Mouse (Mus musculus): ENCODE measurements around the gene Kctd12.

Gene Kctd12

GRCm38 (mm10) chr14:102982627-102983540 is at the start of gene Kctd12:
TSS of gene Kctd12 (minus strand) at chr14:102982637.
- DNase-seq, result peak; percentile 87

- DNase-seq, result no peak
Measured at GRCm38 (mm10) chr14:103029203-103029602, 46.8 kb upstream of the Kctd12 start.

GRCm38 (mm10) chr14:103020046-103020445 is 37.6 kb upstream of the Kctd12 start:
- no peak for DNase-seq

- DNase-seq, result no peak
Measured at GRCm38 (mm10) chr14:103017009-103017408, 34.6 kb upstream of the Kctd12 start.

GRCm38 (mm10) chr14:103012563-103013150 is 30.2 kb upstream of the Kctd12 start:
- DNase-seq, result peak; percentile 67

- peak; percentile 42 for DNase-seq
Measured at GRCm38 (mm10) chr14:103011782-103012181, 29.3 kb upstream of the Kctd12 start.

- DNase-seq, result no peak
Measured at GRCm38 (mm10) chr14:103007737-103008136, 25.3 kb upstream of the Kctd12 start.

- DNase-seq, result peak; percentile 58
Measured at GRCm38 (mm10) chr14:102994662-102995561, 12.5 kb upstream of the Kctd12 start.

- peak; percentile 60 for DNase-seq
Measured at GRCm38 (mm10) chr14:102990765-102991164, 8.3 kb upstream of the Kctd12 start.

GRCm38 (mm10) chr14:102989866-102990265 is 7.4 kb upstream of the Kctd12 start:
- no peak for DNase-seq

- DNase-seq, result no peak
Measured at GRCm38 (mm10) chr14:102989254-102989653, 6.8 kb upstream of the Kctd12 start.

- DNase-seq, result no peak
Measured at GRCm38 (mm10) chr14:102987626-102988025, 5.2 kb upstream of the Kctd12 start.

- no peak for DNase-seq
Measured at GRCm38 (mm10) chr14:102983686-102984085, 1.2 kb upstream of the Kctd12 start.

GRCm38 (mm10) chr14:102982016-102982626 is 316 bp downstream of the Kctd12 start:
- DNase-seq, result peak; percentile 49

GRCm38 (mm10) chr14:102981441-102982015 is 909 bp downstream of the Kctd12 start:
- DNase-seq, result peak; percentile 69

- no peak for DNase-seq
Measured at GRCm38 (mm10) chr14:102980986-102981385, 1.5 kb downstream of the Kctd12 start.

- peak; percentile 60 for DNase-seq
Measured at GRCm38 (mm10) chr14:102980481-102980880, 2.0 kb downstream of the Kctd12 start.

- no peak for DNase-seq
Measured at GRCm38 (mm10) chr14:102979831-102980230, 2.6 kb downstream of the Kctd12 start.

- DNase-seq, result no peak
Measured at GRCm38 (mm10) chr14:102975865-102976264, 6.6 kb downstream of the Kctd12 start.

- DNase-seq, result no peak
Measured at GRCm38 (mm10) chr14:102968824-102969223, 13.6 kb downstream of the Kctd12 start.

- DNase-seq, result no peak
Measured at GRCm38 (mm10) chr14:102966241-102966640, 16.2 kb downstream of the Kctd12 start.

- DNase-seq, result no peak
Measured at GRCm38 (mm10) chr14:102965841-102966240, 16.6 kb downstream of the Kctd12 start.

All from layer of hippocampus, adult 9-11 months (tissue).